Mouse (Mus musculus) T-helper 17 cell (primary cell): Measurements from ENCODE around the gene Gm9803.

Experiments
- in situ Hi-C, 2 experiments: fragments of 300-600 bp; cut with MboI, MseI; formaldehyde crosslinking; loops; 1 replicate in 1 of 2; 2 replicates in 1 of 2; pipeline ENCODE4 v1.15.1; 2025; ENCODE audit warnings: high pct_unique_total_duplicates in 2 of 2

Gene Gm9803

GRCm38 (mm10) chr10:43509228-43509627 lies 14.7 kb upstream of the Gm9803 start:
- in situ Hi-C loops: no loop called here

GRCm38 (mm10) chr10:43512976-43513375 lies 10.9 kb upstream of the Gm9803 start:
- in situ Hi-C loops: no loop called here

GRCm38 (mm10) chr10:43516992-43517660 lies 6.8 kb upstream of the Gm9803 start:
- in situ Hi-C loops: no loop called here

GRCm38 (mm10) chr10:43517836-43518235 lies 6.0 kb upstream of the Gm9803 start:
- in situ Hi-C loops: no loop called here

- in situ Hi-C loops: no loop called here
These were observed 5.5 kb upstream of the Gm9803 start for GRCm38 (mm10) chr10:43518368-43518767.

- in situ Hi-C loops: no loop called here
These were observed 3.9 kb upstream of the Gm9803 start for GRCm38 (mm10) chr10:43519977-43520376.

- in situ Hi-C loops: no loop called here
These were observed 3.7 kb downstream of the Gm9803 start for GRCm38 (mm10) chr10:43527283-43528269.

- in situ Hi-C loops: loop anchor here (5.0 kb wide), 1 partner anchor 52 kb away; no protein-coding TSS in a partner anchor
These were observed 10.5 kb downstream of the Gm9803 start for GRCm38 (mm10) chr10:43534382-43534781.

- in situ Hi-C loops: no loop called here
These were observed 13.8 kb downstream of the Gm9803 start for GRCm38 (mm10) chr10:43537652-43538051.

GRCm38 (mm10) chr10:43538831-43539230 lies 14.9 kb downstream of the Gm9803 start:
- in situ Hi-C loops: no loop called here

GRCm38 (mm10) chr10:43539746-43540310 lies 15.9 kb downstream of the Gm9803 start:
- in situ Hi-C loops: no loop called here

GRCm38 (mm10) chr10:43540442-43541152 lies 16.7 kb downstream of the Gm9803 start, which contains the start of gene 1700021F05Rik:
Gene 1700021F05Rik, minus strand, starts transcription at chr10:43540994.
- in situ Hi-C loops: no loop called here

GRCm38 (mm10) chr10:43541153-43541544 lies 17.3 kb downstream of the Gm9803 start:
- in situ Hi-C loops: no loop called here

- in situ Hi-C loops: no loop called here
These were observed 25.5 kb downstream of the Gm9803 start for GRCm38 (mm10) chr10:43549411-43549810.

DNA sequence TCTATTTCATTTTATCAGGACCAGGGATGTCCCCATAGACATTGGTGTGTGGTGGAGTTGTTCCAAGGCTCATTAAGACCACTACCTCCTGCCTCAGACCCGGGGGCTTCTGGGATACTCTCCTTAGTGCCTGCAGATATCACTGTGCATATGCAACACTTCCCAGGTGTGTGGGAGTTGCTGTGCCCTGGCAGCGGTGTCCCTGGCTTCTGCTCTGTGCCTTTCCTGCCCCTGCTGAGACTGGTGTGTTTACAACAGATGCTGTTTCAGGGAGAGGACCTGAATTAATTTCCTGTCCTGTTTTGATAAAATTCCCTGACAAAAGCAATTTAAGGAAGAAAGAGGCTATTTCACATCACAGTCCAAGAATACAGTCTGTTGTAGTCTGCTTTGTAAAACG lies 27.0 kb downstream of the Gm9803 start:
- in situ Hi-C loops: no loop called here

DNA sequence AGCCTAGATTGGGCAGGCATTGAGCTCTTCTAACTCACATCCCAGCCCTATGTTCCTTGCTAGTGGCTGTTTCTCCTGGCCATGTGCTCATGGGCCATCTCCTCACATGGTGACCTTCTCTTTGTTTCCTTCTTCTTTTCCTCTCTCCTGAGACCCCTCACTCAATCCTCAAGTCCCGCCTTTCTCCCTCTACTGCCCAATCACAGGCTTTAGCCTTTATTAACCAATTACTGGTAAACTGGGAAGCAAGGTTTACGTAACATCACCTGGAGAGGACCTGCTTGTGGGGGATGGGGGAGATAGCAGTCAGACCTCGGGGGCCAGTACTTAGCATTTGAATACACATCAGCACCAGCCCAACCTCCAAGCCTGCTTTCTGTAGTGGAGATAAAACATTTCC lies 27.5 kb downstream of the Gm9803 start:
- in situ Hi-C loops: no loop called here

DNA sequence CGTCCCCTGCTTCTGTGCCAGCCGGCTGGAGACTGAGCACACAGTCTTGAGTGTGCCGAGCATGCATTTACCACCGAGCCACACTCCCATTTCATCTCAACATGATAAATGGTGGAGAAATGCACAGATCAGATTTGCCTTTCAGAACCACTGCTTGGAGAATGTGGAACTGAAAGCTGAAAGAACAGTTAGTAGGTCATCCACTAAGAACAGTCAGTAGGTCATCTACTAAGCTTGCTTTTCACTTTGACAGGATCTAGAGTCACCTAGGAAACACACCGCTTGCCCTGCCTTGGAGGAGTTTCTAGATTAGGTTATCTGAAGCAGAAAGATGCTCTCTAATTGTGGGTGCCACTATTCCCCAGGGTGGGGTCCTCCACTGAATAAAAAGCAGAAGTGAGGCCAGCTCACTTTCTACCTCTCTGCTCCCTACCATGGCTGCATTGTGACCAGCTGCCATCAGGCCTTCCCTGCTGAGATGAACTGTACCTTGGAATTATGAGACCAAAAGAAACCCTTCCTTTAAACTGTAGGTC lies 33.8 kb downstream of the Gm9803 start:
- in situ Hi-C loops: no loop called here

- in situ Hi-C loops: no loop called here
These were observed 35.4 kb downstream of the Gm9803 start for GRCm38 (mm10) chr10:43559313-43559712.

DNA sequence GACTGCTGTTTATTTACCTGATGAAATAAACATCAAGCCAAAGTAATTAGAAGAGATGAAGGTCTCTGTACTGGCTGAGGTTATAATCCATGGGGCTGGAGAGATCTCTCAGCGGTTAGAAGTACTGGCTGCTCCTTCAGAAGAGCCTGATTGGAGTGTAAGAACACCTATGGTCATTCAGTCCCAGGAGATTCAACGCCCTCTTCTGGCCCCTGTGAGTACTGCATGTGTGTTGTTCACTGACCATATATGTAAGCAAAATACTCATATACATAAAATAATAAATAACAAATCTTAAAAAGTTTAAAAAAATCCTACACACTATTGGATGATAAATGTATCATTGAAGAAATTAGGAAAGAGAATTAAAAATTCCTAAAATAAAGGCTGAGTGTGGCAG lies 36.9 kb downstream of the Gm9803 start:
- in situ Hi-C loops: no loop called here

DNA sequence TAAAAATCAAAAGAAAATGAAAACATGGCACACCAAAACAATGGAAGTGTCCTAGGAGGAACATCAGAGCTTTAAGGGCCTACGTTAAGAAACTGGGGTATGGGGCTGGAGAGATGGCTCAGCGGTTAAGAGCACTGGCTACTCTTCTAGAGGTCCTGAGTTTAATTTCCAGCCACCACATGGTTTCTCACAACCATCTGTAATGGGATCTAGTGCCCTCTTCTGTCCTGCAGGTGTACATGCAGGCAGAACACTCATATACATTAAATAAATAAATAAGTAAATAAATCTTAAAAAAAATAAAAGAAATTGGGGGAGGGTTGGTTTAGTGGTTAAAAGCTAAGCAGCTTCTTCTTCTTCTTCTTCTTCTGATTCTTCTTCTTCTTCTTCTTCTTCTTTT lies 37.4 kb downstream of the Gm9803 start:
- in situ Hi-C loops: no loop called here
